Mouse (Mus musculus): ENCODE measurements around the gene Tuba8.

Gene Tuba8

DNA sequence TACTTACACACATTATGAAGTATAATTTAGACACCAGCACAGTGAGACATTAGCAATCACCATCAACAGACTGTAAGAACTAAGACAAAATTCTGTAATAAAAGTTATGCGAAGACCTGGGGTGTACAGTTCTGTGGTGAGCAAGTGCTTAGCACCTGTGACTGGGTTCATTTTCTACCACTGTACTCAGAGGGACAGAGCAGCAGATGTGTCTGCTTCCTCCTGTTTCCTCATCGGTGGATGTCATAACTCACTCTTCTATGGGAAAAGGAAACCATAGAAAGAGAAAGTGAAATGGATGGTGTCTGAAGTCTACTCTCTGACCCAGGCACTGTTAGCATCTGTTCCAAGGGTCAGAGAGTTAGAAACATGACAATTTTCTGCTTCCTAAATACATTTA is 16.2 kb downstream of the Tuba8 start:
- DNase-seq (ENCODE audit: low spot score in 2 of 2): no peak

DNA sequence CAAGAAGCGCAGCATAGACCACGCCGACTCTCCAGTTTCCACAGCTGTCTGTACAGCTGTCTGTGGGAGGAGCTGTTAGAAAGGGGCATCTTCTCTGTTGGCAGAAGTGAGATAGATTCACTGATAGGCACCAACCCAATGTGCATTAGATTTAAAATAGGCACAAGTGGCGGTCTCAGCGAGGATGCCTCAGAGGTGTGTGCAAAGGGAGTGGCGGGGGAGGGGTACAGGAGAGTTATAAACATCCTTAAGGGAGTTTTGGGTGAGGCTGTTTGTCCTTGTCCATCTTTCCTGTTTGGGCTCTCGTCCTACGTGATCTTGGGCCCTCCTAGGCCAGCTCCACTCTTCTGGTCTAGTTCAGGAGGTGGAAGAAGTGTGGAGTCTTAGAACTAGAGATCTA is 17.9 kb downstream of the Tuba8 start:
- no peak for DNase-seq (ENCODE audit: low spot score in 2 of 2)

DNA sequence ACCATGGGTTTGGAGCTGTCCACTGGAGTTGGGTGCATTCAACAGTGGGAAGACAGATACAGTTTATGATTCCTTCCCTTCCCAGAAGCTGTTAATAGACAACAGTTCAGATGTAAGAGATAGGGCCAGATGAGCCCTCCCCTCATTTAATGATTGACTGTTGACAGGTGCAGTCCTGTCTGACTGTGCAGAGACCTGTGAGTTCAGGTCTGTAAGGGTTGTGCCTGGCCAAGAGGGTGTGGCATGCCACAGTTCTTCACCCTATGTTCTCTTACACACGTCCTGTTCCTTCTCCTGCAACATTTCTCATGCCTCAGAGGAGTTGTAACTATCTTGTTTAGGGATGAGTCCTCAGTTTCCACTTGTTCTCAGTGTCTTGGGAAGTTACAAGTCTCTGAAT is 22.2 kb downstream of the Tuba8 start:
- no peak for DNase-seq (ENCODE audit: low spot score in 2 of 2)

DNA sequence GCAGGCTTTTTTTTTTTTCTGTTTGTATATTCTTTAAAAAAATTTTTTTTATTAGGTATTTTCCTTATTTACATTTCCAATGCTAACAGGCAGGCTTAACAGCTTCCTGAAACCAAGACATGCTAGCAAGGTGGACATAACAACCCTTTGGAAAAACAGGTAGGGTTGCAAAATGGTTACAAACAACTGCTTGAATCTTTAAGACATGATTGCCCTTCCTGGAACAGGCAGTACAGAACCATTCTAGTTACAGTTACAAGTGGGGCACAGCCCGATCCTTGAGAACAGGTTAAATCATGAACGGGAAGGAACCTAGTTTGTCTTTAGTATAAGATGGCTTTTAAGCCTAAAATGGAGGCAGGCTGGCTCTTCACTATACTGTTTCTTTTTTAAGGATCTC is 25.9 kb downstream of the Tuba8 start:
- no peak for DNase-seq (ENCODE audit: low spot score in 2 of 2)

DNA sequence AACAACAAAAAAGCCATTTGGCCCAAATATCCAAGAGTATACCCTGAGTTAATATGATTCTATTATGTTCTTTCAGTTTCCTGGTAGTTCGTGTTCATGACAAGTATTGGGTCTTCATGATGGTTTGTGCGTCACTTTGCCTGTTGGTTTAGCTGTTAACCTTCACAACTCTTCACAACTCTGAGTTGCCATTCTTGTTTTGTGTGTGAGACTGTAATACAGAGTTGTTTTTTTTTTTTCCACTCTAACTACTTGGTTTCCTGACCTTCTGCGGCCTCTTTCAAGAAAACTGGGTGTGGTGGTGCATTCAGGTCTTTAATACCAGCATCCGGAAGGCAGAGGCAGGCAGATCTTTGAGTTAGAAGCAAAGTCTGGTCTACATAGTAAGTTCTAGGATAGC is 27.7 kb downstream of the Tuba8 start:
- no peak for DNase-seq (ENCODE audit: low spot score in 2 of 2)

DNA sequence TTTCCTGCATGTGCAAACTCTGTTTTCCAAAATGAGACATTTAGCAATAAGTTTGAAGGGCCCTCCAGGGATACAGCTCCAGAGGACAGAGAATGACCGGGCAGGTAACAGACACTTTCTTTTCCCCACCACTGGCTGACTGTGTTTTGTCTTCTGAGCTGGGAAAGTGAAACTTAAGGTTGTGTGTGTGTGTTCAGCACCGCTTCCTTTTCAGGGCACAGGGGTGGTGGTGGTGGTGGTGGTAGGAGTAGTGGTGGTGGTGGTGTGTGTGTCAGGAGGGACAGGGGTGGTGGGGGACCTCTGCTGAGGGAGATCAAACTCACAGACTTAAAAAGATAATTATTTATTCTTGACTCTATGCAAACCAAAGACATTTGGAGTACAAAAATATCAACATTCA is 31.3 kb downstream of the Tuba8 start:
- no peak for DNase-seq (ENCODE audit: low spot score in 2 of 2)

DNA sequence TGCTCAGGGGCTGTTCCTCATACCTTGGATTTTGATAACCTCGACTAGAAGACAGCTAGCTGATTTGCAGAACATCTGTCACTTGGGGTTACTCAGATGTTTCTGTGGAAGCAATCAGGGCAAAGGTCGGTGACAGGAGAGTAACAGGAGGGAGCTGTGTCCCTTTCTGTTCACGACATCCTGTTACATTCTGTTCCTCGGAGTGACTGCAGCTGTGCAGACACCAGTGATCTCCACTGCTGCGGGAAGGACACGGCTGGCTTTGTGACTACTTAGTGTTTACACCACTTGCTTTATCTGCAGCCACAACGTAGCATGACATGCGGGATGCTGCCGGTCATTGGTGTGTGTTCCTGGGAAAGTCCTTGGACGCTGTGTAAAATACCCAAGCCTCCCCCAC is 32.7 kb downstream of the Tuba8 start:
- no peak for DNase-seq (ENCODE audit: low spot score in 2 of 2)

DNA sequence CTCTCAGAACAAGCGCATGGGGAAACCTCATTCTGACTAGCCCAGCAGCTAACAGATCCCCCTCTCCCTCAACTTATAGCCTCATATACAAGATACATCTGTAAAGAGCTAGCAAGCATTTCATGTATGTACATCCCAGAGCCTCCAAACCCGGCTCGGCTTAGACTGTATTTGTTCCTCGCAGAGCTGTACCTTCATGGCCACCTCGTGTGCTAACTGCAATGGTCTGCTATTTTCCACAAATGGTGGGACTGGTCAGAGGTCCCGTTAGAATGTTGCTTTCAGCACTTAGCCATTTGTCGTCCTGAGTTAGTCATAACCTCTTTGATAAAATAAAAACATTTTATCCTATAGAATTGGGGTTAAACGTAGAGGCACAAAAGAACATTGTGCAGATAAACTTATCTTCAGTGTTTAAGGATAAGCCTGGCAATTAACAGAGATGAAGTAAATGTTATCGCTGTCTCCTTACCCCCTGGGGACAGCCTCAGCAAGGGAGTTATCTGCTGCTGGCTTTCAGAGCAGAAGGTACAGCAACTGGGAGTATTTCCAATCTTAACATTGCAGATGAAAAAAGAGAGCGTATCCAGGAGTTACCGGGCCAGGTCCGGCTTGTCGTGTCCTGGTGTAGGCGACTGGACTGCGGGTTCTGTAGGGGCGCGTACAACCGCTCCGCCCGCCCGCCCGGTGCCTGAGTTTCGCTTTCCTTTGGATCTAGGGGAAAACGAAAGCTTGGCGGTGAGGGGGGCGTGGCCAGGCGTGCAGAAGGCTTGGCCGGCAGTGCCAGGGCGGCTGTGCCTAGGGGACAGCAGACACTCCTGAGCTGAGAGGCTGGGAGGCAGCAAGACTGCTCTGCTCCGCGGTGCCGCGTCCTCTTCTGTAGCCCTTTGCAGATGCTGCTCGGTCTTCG is 34.9 kb downstream of the Tuba8 start, which contains the start of gene Usp18:
Gene Usp18 (plus strand): TSS at position 780 of the 910 bp plus-strand sequence.
- DNase-seq (ENCODE audit: low spot score in 2 of 2): peak; percentile 66 to 79

DNA sequence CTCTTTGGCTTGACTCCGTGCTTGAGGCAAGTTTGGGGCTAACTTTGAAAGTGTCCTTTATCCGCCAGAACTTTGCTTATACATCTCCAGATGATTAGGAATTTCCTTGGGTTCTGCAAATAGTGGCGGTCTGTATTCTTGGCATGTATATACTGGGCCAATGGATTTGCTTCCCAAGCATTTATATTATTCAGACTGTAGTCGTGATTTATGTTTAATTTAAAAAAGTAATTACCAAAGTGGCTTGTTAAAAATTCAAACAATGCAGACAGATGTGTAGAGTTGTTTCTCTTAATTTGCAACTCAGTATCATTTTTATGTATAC is 35.5 kb downstream of the Tuba8 start:
- no peak for DNase-seq (ENCODE audit: low spot score in 2 of 2)

DNA sequence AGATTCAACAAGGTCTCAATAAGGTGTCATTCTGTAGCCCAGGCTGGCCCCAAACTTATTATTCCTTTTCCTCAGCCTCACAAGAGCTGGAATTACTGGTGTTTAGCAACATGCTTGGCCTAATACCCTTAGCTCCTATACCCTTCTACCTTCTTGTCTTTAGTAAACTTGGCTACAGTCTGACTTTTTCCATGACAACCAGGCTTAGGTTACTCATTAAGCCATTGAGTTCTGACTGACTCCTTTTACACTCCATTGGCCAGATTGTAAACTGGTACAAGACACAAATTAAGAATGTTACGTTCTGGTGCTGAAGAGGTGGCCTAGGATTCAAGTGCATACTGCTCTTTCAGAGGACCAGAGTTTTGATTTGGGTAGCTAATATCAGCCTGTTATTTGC is 39.9 kb downstream of the Tuba8 start:
- no peak for DNase-seq (ENCODE audit: low spot score in 2 of 2)

DNA sequence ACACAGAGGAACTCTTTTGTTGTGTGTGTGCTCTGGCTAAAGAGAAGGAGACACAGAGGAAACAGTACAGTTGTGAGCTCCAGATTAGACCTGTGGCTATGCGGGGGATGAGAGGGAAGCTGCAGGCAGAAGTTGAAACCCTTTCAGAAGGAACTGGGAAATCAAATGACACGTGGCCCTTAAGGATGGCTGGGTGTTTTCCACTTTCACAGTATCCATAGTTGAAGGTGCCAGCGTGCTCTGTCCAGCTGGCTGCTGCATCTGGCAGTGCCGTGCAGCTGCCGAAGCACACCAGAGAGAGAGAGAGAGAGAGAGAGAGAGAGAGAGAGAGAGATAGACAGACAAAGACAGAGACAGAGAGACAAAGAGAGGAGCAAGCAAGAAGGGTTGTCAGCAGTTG is 40.8 kb downstream of the Tuba8 start:
- DNase-seq (ENCODE audit: low spot score in 2 of 2): no peak

DNA sequence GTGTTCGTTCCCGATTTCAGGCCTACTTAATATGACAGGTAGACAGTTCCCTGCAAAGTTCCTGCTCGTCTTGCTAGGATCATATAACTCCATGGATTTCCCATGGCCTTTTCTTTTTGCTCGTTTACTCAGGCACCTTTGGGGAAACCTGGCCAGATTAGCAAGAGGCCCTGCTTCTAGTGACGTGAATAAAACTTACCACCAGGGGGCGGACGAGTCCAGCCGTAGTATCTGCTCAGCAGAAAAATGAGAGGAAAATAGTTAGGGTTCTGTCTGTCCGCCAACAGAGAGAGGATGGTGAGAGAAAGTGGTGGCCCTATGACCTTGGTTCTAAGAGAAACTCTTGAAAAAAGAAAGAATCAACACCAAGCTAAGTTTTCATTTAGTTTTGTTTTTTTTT is 50.1 kb downstream of the Tuba8 start:
- peak; percentile 67 to 81 for DNase-seq (ENCODE audit: low spot score in 2 of 2)

DNA sequence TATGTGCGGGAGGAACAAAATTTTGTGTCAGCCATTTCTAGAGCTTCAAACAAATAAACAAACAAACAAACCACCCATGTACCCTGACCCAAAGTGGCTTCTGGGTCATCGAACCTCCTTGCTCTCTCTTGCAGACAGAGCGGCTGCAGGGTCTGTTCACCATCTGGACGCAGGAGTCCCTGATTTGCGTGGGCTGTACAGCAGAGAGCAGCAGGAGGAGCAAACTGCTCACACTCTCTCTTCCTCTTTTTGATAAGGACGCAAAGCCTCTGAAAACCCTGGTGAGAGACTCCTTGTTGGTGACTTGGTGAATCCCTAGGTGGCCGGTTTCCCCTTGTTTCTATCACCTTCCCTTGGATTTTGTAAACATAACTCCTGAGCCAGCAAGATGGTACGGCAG is 50.7 kb downstream of the Tuba8 start:
- DNase-seq (ENCODE audit: low spot score in 2 of 2): no peak

DNA sequence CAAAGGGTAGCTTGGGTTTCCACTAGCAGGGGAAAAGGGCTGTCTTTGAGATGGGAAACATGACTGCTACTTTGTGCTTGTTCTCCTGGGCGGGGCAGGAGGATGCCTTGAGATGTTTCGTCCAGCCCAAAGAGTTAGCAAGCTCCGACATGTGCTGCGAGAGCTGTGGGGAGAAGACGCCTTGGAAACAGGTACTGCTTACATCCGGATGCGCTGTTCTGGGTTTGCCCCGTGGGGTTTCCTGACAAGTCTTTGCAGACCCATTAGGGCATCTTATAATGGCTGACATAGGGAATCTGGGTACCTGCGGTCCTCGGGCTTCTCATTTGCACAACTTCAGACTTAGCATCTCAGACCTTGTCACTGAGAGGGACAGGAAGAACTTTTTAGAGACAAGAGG is 51.5 kb downstream of the Tuba8 start:
- DNase-seq (ENCODE audit: low spot score in 2 of 2): no peak

DNA sequence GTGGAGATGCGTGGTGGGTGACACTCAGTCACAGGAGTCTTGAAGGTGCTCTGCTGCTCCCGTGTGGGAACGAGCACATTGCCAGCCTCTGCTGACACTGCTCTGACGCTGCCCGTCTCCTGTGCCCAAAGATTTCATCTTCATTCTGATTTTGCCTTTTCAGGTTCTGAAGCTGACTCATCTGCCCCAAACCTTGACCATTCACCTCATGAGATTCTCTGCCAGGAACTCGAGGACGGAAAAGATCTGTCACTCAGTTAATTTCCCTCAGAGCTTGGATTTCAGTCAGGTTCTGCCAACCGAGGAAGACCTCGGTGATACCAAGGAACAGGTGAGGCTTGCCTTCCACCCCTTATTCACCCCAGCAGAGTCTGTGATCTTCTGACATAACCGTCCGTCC is 52.0 kb downstream of the Tuba8 start:
- DNase-seq (ENCODE audit: low spot score in 2 of 2): no peak

DNA sequence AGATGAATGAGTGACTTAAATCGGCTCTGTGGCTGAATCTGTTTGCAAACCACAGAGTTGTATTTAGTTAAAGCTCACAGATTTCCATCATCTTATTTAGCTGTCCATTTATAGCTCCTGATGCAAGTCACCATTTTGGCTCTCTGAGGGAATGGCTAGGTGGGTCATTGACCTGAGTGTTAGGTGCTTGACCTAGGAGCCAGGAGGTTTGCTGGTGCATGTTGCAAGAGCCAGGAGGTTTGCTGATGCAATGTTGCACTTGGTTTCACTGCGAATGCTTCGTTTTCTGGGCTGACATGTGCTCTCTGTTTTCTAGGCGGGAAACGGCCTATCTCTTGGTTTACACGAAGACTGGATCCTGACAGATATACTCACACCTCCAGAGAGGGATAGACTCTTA is 59.7 kb downstream of the Tuba8 start:
- DNase-seq (ENCODE audit: low spot score in 2 of 2): no peak

DNA sequence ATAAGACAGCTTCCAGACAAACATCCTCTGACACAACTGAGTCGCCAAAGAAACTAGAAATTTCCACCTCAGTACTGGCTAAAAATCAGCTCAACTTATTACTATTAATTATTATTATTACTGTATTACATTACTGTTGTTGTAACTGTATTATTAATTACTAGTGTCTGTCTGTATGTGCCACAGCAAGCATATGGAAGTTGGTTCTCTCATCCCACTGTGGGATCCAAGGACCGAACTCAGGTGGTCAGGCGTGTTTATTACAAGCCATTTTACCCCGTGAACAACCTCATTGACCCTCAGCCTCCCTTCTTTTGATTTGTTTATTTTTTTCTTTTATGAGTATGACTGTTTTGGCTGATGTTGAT is 61.2 kb downstream of the Tuba8 start:
- no peak for DNase-seq (ENCODE audit: low spot score in 2 of 2)

DNA sequence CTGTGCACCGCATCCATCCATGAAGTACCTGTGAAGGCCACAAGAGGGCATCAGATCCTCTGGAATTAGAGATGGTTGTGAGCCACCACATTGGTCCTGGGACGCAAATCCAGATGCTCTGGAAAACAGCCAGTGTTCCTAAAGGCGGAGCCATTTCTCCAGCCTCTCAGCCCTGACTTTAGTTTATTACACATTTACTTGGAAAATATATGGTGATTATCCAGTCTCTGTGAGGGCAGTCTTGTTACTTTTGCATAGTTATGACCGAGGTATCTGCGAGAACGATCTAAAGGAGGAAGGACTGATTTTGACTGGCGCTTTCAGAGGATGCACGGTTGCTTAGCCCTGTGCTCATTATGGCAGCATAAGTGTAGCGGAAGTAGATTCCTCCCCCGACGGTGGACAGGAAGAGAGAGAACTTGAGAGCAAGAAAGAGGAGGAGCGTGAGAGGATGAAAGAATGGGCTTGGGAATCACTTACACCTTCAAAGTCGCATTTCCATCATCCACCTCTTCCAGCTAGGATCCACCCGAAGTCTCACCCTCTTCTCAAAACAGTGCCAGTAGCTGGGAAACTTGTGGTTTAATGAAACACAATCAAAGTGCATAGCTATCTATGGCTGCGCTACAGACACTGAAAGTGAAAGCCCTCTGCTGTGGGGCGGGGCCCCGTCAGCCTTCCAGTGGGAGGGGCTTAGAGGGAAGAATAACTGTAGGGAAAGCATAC is 61.7 kb downstream of the Tuba8 start:
- DNase-seq (ENCODE audit: low spot score in 2 of 2): peak; percentile 84 to 85

DNA sequence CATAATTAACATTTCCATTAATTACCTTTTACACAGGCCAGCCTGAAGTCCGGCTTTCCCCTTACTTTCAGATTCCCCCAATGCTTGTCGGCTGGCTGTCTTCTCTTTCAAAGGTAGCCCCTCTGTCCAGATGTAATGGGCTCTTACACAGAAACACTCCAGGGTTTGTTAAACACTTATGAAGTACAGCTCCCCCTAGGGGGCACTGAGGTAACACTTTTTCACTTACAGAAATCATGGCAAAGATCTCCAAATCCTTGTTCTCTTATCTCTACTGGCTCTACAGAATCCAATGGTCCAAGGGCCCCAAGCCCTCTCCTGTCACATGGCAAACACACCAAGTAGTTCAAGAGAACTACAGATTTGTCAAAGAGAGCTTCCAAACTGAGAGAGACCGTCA is 63.9 kb downstream of the Tuba8 start:
- peak in 1 of 2 experiments; percentile 40 for DNase-seq (ENCODE audit: low spot score in 2 of 2)
